Mouse (Mus musculus): ENCODE results near the gene Myh15. TPM values are rescaled to one million over a fixed set of nuclear protein-coding genes. Genes with fewer than 3 reads are reported as not detected.
"Not testable (repeated sequence)": the region's sequence is repeated elsewhere in the genome, so short reads cannot be mapped to it uniquely, and the experiment has no call there.

Myh15 gene
- polyA plus RNA-seq, 1 experiment from 2014 or later: not detected

DNA sequence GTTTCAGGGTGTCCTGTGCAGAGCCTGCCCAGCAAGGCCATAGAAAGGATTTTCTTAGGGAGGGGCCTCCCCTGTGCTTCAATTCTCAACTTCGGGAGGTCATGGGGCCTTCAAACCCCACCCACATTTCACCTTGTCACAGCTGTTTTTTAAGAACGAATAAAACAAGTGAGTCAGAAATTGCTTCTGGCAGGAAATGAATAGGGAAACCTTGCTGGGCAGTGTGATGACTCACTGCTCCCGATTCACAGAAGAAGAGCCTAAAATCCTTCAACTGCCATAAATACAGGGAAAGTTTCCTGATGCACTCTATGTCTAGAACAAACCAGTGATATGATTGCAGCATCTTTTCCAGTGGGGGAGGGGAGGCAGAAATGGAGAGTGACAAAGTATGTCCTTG is 140.7 kb downstream of the Myh15 start:
- no peaks in the 10 kb centered on the region for H3K36me3 ChIP-seq (ENCODE audit: control insufficient read depth, insufficient read depth)
- 25% methylated on average over 3 of the region's 3 CpGs for WGBS (ENCODE audit: insufficient replicate concordance)
- no peak overlapping the region for H3K9ac ChIP-seq (ENCODE audit: low read depth, low read length)
- H3K4me3 ChIP-seq (ENCODE audit: low read depth, low read length): no peak overlapping the region
- H3K9me3 ChIP-seq (replicated peaks; ENCODE audit: control insufficient read depth, low read length): no peaks in the 10 kb centered on the region
- no peak overlapping the region for H3K27ac ChIP-seq (ENCODE audit: low read length)
- H3K4me1 ChIP-seq (ENCODE audit: control insufficient read depth, low read depth, low read length): no peaks in the 10 kb centered on the region
- no peaks in the 10 kb centered on the region for H3K27me3 ChIP-seq (ENCODE audit: control insufficient read depth, insufficient read depth, low read depth, low read length)
- no peak overlapping the region for H3K4me2 ChIP-seq (ENCODE audit: low read depth, low read length)
- no peak for ATAC-seq (ENCODE audit: low read depth)

GRCm38 (mm10) chr16:49223733-49224132 is 166.4 kb downstream of the Myh15 start:
- no peaks in the 10 kb centered on the region for H3K36me3 ChIP-seq (ENCODE audit: control insufficient read depth, insufficient read depth)
- no peak overlapping the region for H3K9ac ChIP-seq (ENCODE audit: low read depth, low read length)
- H3K4me3 ChIP-seq (ENCODE audit: low read depth, low read length): no peak overlapping the region
- H3K4me1 ChIP-seq (ENCODE audit: control insufficient read depth, low read depth, low read length): no peaks in the 10 kb centered on the region
- no peaks in the 10 kb centered on the region for H3K9me3 ChIP-seq (replicated peaks; ENCODE audit: control insufficient read depth, low read length)
- H3K27ac ChIP-seq (ENCODE audit: low read length): no peak overlapping the region
- ATAC-seq (ENCODE audit: low read depth): no peak
- no peak overlapping the region for H3K4me2 ChIP-seq (ENCODE audit: low read depth, low read length)
- H3K27me3 ChIP-seq (ENCODE audit: control insufficient read depth, insufficient read depth, low read depth, low read length): no peaks in the 10 kb centered on the region
- 56% methylated on average over 8 of the region's 8 CpGs for WGBS (ENCODE audit: insufficient replicate concordance)

DNA sequence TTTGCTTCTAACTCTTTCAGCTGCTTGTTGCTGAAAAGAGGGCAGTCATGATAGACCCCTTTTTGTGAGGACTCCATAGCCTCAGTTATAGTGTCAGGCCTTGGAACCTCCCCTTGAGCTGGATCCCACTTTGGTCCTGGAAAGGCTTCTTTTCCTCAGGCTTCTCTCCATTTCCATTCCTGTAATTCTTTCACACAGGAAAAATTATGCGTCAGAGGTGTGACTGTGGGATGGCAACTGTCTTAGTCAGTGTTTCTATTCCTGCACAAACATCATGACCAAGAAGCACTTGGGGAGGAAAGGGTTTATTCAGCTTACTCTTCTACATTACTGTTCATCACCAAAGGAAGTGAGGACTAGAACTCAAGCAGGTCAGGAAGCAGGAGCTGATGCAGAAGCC is 186.2 kb downstream of the Myh15 start:
- not testable (repeated sequence) for H3K27me3 ChIP-seq (ENCODE audit: control insufficient read depth, insufficient read depth, low read depth, low read length); H3K4me2 ChIP-seq (ENCODE audit: low read depth, low read length); H3K36me3 ChIP-seq (ENCODE audit: control insufficient read depth, insufficient read depth); H3K4me3 ChIP-seq (ENCODE audit: low read depth, low read length); H3K4me1 ChIP-seq (ENCODE audit: control insufficient read depth, low read depth, low read length); ATAC-seq (ENCODE audit: low read depth); H3K9me3 ChIP-seq (replicated peaks; ENCODE audit: control insufficient read depth, low read length); H3K27ac ChIP-seq (ENCODE audit: low read length); H3K9ac ChIP-seq (ENCODE audit: low read depth, low read length)
- WGBS (ENCODE audit: insufficient replicate concordance): 64% methylated on average over 1 of the region's 1 CpGs

Other genes starting within 250 kb of the Myh15 start
- gene Retnlb, start 240.6 kb upstream of the Myh15 start, polyA plus RNA-seq (2015; fragmentation: Nextera tagmentation; extraction: Ambion mirVana): not detected in 2 replicates
- not detected in 2 replicates for gene Retnla, start 214.9 kb upstream of the Myh15 start, polyA plus RNA-seq (2015; fragmentation: Nextera tagmentation; extraction: Ambion mirVana)
- 20.3 and 25.2 TPM in 2 replicates for gene Retnlg, start 184.9 kb upstream of the Myh15 start, polyA plus RNA-seq (2015; fragmentation: Nextera tagmentation; extraction: Ambion mirVana)
- 3.9 and 4.9 TPM in 2 replicates for gene Dzip3, start 63.3 kb upstream of the Myh15 start, polyA plus RNA-seq (2015; fragmentation: Nextera tagmentation; extraction: Ambion mirVana)
- gene Cip2a, start 63.3 kb upstream of the Myh15 start, polyA plus RNA-seq (2015; fragmentation: Nextera tagmentation; extraction: Ambion mirVana): 14.2 and 15.9 TPM in 2 replicates

All from liver, embryonic 16.5 days (tissue).